Mouse (Mus musculus) heart, embryonic 10.5 days (tissue): ENCODE results near the gene Ikzf3. TPM values are rescaled to one million over a fixed set of nuclear protein-coding genes. Genes with fewer than 3 reads are reported as not detected.

Experiments used
- DNase-seq: peaks from one replicate; pipeline ENCODE4 v3.0.0-alpha.2; 2017; ENCODE audit warnings: low spot score
- H3K27ac ChIP-seq: fragments of 300-500 bp; sonication (generic); 2 replicates; pipeline ENCODE4 v1.5.1; 2016; ENCODE audit warnings: mild to moderate bottlenecking
- H3K27me3 ChIP-seq: fragments of 300-500 bp; sonication (generic); 2 replicates; pipeline ENCODE4 v1.6.1; 2016; ENCODE audit warnings: mild to moderate bottlenecking; ENCODE audit not compliant: poor library complexity, insufficient read depth, severe bottlenecking
- H3K36me3 ChIP-seq: fragments of 300-500 bp; sonication (generic); 2 replicates; pipeline ENCODE4 v1.6.1; 2016; ENCODE audit warnings: mild to moderate bottlenecking, moderate library complexity
- H3K4me1 ChIP-seq: fragments of 300-500 bp; sonication (generic); 2 replicates; pipeline ENCODE4 v1.6.1; 2016; ENCODE audit warnings: mild to moderate bottlenecking
- H3K4me3 ChIP-seq: fragments of 300-500 bp; sonication (generic); 2 replicates; pipeline ENCODE4 v1.5.1; 2016; ENCODE audit warnings: mild to moderate bottlenecking, moderate library complexity
- H3K9me3 ChIP-seq: fragments of 300-500 bp; sonication (generic); 2 replicates; pipeline ENCODE4 v1.6.1; 2016; ENCODE audit warnings: mild to moderate bottlenecking, moderate library complexity
- WGBS: fragments of 180-500 bp; shearing (Covaris S2); methylation state at CpG from one replicate; pipeline ENCODE4 v1.1.7; 2016; 5-methylcytosine and 5-hydroxymethylcytosine counted together
- polyA plus RNA-seq: library from polyadenylated mRNA; unstranded; fragments of >200 nt; fragmentation: Nextera tagmentation; extraction: Ambion mirVana; gene quantifications from 2 replicates; pipeline ENCODE4 v1.2.1, GENCODE M21; 2016

The Ikzf3 gene
- polyA plus RNA-seq, 1 experiment from 2014 or later, result 0.04 TPM

- H3K36me3 ChIP-seq, result no peaks in the 10 kb centered on the region
- H3K9me3 ChIP-seq, result no peaks in the 10 kb centered on the region; the same call in 1 of the 2 replicates
- no peak overlapping the region for H3K27ac ChIP-seq
- DNase-seq, result no peak
- no peak overlapping the region for H3K4me3 ChIP-seq
- H3K4me1 ChIP-seq, result peaks cover 13% of the 10 kb centered on the region
- WGBS, result 69% methylated on average over 12 of the region's 12 CpGs
- H3K27me3 ChIP-seq, result peaks cover 3% of the 10 kb centered on the region; the same call in 1 of the 2 replicates
Observed at GRCm38 (mm10) chr11:98555124-98555700, 9.4 kb upstream of the Ikzf3 start.

GRCm38 (mm10) chr11:98553966-98554365, 8.1 kb upstream of the Ikzf3 start:
- no peak for DNase-seq
- WGBS, result 90% methylated on average over 4 of the region's 4 CpGs
- no peaks in the 10 kb centered on the region for H3K36me3 ChIP-seq
- peaks cover 13% of the 10 kb centered on the region for H3K4me1 ChIP-seq
- H3K27me3 ChIP-seq, result peaks cover 16% of the 10 kb centered on the region
- H3K27ac ChIP-seq, result no peak overlapping the region
- H3K9me3 ChIP-seq, result no peaks in the 10 kb centered on the region; the same call in 1 of the 2 replicates
- no peak overlapping the region for H3K4me3 ChIP-seq

GRCm38 (mm10) chr11:98550975-98551828, 5.4 kb upstream of the Ikzf3 start, which contains the start of gene Zpbp2:
Zpbp2 (plus strand) TSS chr11:98551097.
- H3K27ac ChIP-seq, result peak within 1 kb of the TSS; percentile 92
- DNase-seq, result peak; percentile 96
- under 1% methylated on average over 51 of the region's 51 CpGs for WGBS
- H3K27me3 ChIP-seq, result peaks cover 44% of the 10 kb centered on the region
- peak within 1 kb of the TSS; percentile 80 for H3K4me3 ChIP-seq
- no peaks in the 10 kb centered on the region; the same call in 1 of the 2 replicates for H3K9me3 ChIP-seq
- H3K4me1 ChIP-seq, result peaks cover 10% of the 10 kb centered on the region
- H3K36me3 ChIP-seq, result no peaks in the 10 kb centered on the region

GRCm38 (mm10) chr11:98550311-98550974, 4.6 kb upstream of the Ikzf3 start:
- no peak for DNase-seq
- Histone ChIP-seq H3K4me3 (peak overlapping the region; percentile 80), H3K27me3 (peaks cover 51% of the 10 kb centered on the region), H3K36me3 (no peaks in the 10 kb centered on the region), H3K27ac (peak overlapping the region; percentile 92), H3K4me1 (peaks cover 15% of the 10 kb centered on the region), H3K9me3 (no peaks in the 10 kb centered on the region; the same call in 1 of the 2 replicates)
- 16% methylated on average over 20 of the region's 20 CpGs for WGBS

GRCm38 (mm10) chr11:98549363-98549762, 3.5 kb upstream of the Ikzf3 start:
- Histone ChIP-seq H3K9me3 (no peaks in the 10 kb centered on the region; the same call in 1 of the 2 replicates), H3K4me3 (no peak overlapping the region), H3K27me3 (peaks cover 61% of the 10 kb centered on the region), H3K4me1 (peaks cover 17% of the 10 kb centered on the region), H3K36me3 (no peaks in the 10 kb centered on the region), H3K27ac (no peak overlapping the region)
- 73% methylated on average over 4 of the region's 4 CpGs for WGBS
- no peak for DNase-seq

GRCm38 (mm10) chr11:98547308-98547693, 1.5 kb upstream of the Ikzf3 start:
- DNase-seq, result no peak
- Histone ChIP-seq H3K4me3 (no peak overlapping the region), H3K4me1 (peaks cover 17% of the 10 kb centered on the region), H3K9me3 (no peaks in the 10 kb centered on the region), H3K36me3 (no peaks in the 10 kb centered on the region), H3K27me3 (peaks cover 81% of the 10 kb centered on the region), H3K27ac (no peak overlapping the region)
- 53% methylated on average over 3 of the region's 3 CpGs for WGBS

GRCm38 (mm10) chr11:98546529-98547307, 887 bp upstream of the Ikzf3 start:
- Histone ChIP-seq H3K36me3 (no peaks in the 10 kb centered on the region), H3K27me3 (peaks cover 85% of the 10 kb centered on the region), H3K4me1 (peaks cover 17% of the 10 kb centered on the region), H3K27ac (no peak overlapping the region), H3K4me3 (no peak overlapping the region), H3K9me3 (no peaks in the 10 kb centered on the region)
- 43% methylated on average over 12 of the region's 12 CpGs for WGBS
- DNase-seq, result no peak

GRCm38 (mm10) chr11:98544890-98545677, 747 bp downstream of the Ikzf3 start:
- 3% methylated on average over 16 of the region's 16 CpGs for WGBS
- no peaks in the 10 kb centered on the region for H3K9me3 ChIP-seq
- H3K27me3 ChIP-seq, result peaks cover 87% of the 10 kb centered on the region
- H3K4me1 ChIP-seq, result peaks cover 7% of the 10 kb centered on the region; the same call in 1 of the 2 replicates
- no peak for DNase-seq
- H3K4me3 ChIP-seq, result peak overlapping the region; percentile 67
- H3K27ac ChIP-seq, result peak overlapping the region; percentile 74; the same call in 1 of the 2 replicates
- H3K36me3 ChIP-seq, result no peaks in the 10 kb centered on the region

- Histone ChIP-seq H3K4me1 (peaks cover 7% of the 10 kb centered on the region; the same call in 1 of the 2 replicates), H3K9me3 (no peaks in the 10 kb centered on the region), H3K27ac (no peak overlapping the region), H3K36me3 (no peaks in the 10 kb centered on the region), H3K27me3 (peaks cover 70% of the 10 kb centered on the region), H3K4me3 (no peak overlapping the region)
- WGBS, result 71% methylated on average over 1 of the region's 1 CpGs
- no peak for DNase-seq
Observed at GRCm38 (mm10) chr11:98543414-98543813, 2.4 kb downstream of the Ikzf3 start.

GRCm38 (mm10) chr11:98542553-98542952, 3.3 kb downstream of the Ikzf3 start:
- no peaks in the 10 kb centered on the region for H3K36me3 ChIP-seq
- no peaks in the 10 kb centered on the region for H3K9me3 ChIP-seq
- H3K27ac ChIP-seq, result no peak overlapping the region
- no peak for DNase-seq
- peaks cover 7% of the 10 kb centered on the region; the same call in 1 of the 2 replicates for H3K4me1 ChIP-seq
- H3K27me3 ChIP-seq, result peaks cover 61% of the 10 kb centered on the region
- no peak overlapping the region for H3K4me3 ChIP-seq
- WGBS, result 70% methylated on average over 8 of the region's 8 CpGs

- Histone ChIP-seq H3K4me1 (0 out of 2 replicates have a peak, but pooled peaks cover 1% of the 10 kb centered on the region), H3K27ac (no peak overlapping the region), H3K9me3 (no peaks in the 10 kb centered on the region), H3K4me3 (no peak overlapping the region), H3K36me3 (no peaks in the 10 kb centered on the region), H3K27me3 (peaks cover 39% of the 10 kb centered on the region)
- 80% methylated on average over 5 of the region's 5 CpGs for WGBS
- no peak for DNase-seq
Observed at GRCm38 (mm10) chr11:98540319-98540718, 5.5 kb downstream of the Ikzf3 start.
